Mouse (Mus musculus): ENCODE results near the gene Tsen54. TPM values are rescaled to one million over a fixed set of nuclear protein-coding genes. Genes with fewer than 3 reads are reported as not detected.

Tsen54 gene
- polyA plus RNA-seq, 1 experiment from 2014 or later: 18.2 TPM

DNA sequence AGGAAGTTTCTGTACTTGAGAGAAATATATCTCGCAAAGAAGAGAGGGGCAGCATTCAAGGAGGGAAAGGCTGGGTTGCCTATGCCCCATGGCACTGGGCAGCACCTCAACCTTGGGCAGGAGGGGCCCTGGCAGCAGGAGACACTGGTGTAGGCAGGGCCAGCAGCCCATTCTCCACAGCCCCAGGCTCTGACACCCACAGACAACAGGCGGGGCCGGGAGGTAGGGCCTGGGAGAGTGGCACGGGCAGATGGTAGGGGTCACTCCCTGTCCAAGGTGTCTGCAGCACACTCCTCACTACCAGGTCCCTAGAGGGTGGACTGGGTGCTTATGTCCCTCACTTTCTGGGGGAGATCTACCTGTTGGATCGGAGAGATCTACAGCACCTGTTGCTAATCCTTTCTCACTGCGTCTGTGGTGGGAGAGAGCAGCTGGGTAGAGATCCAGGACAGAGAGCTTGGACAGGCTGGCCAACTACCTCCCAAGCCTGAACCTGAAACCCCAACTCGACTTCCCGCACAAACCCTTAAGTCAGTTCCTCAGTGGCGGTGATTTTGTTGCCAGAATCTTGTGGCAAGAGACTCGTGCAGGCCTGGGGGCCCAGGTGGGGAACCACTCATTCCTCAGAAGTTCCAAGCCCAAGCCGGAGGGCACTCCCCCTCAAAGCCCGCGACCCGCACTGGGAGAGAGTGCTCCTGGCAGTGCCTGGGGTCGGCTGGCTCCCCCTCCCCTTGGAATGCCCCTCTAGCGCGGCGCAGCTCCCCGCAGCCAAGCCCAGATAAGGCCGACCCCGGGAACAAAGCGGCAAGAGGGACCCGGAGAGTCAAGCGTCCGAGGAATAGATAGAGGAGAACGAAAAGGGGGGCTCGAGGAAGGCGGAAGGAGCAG lies 1.7 kb upstream of the Tsen54 start:
- no peaks in the 10 kb centered on the region for H3K27me3 ChIP-seq (replicated peaks; ENCODE audit: insufficient read depth, low read length)
- H3K4me3 ChIP-seq (ENCODE audit: low read depth, low read length): peak overlapping the region; percentile 81
- DNase-seq (ENCODE audit: low spot score) (no peak), ATAC-seq (no peak)
- 4% methylated on average over 28 of the region's 28 CpGs for WGBS
- peak overlapping the region; percentile 95 for H3K4me2 ChIP-seq (replicated peaks; ENCODE audit: low read depth, low read length)
- TF ChIP-seq EP300 (IDR thresholded peaks at IDR 0.05): no peak
- peak overlapping the region; percentile 78 for H3K27ac ChIP-seq (ENCODE audit: low read length)
- H3K4me1 ChIP-seq (ENCODE audit: insufficient read depth, low read depth, low read length): peaks cover 35% of the 10 kb centered on the region; the same call in 1 of the 2 replicates
- no peaks in the 10 kb centered on the region for H3K36me3 ChIP-seq (ENCODE audit: insufficient read depth, low read length)
- peak overlapping the region; percentile 78 for H3K9ac ChIP-seq (replicated peaks; ENCODE audit: low read depth)
- no peaks in the 10 kb centered on the region for H3K9me3 ChIP-seq (ENCODE audit: low read length)

- H3K4me2 ChIP-seq (replicated peaks; ENCODE audit: low read depth, low read length): peak within 1 kb of the TSS; percentile 95
- ATAC-seq (peak; percentile 82), DNase-seq (ENCODE audit: low spot score) (peak; percentile 98)
- TF ChIP-seq CTCF (IDR thresholded peaks at IDR 0.05) (peak; percentile 99), EP300 (IDR thresholded peaks at IDR 0.05) (no peak)
- no peaks in the 10 kb centered on the region for H3K27me3 ChIP-seq (replicated peaks; ENCODE audit: insufficient read depth, low read length)
- H3K9ac ChIP-seq (replicated peaks; ENCODE audit: low read depth): peak within 1 kb of the TSS; percentile 78
- H3K4me3 ChIP-seq (ENCODE audit: low read depth, low read length): peak within 1 kb of the TSS; percentile 81
- no peaks in the 10 kb centered on the region for H3K9me3 ChIP-seq (ENCODE audit: low read length)
- under 1% methylated on average over 33 of the region's 44 CpGs for WGBS
- H3K36me3 ChIP-seq (ENCODE audit: insufficient read depth, low read length): no peaks in the 10 kb centered on the region
- peaks cover 27% of the 10 kb centered on the region; the same call in 1 of the 2 replicates for H3K4me1 ChIP-seq (ENCODE audit: insufficient read depth, low read depth, low read length)
- H3K27ac ChIP-seq (ENCODE audit: low read length): peak within 1 kb of the TSS; percentile 81
Measured at GRCm38 (mm10) chr11:115813507-115814296, 822 bp upstream of the Tsen54 start, which contains the start of gene Caskin2. Gene Caskin2, minus strand, starts transcription at chr11:115813639.

- DNase-seq (ENCODE audit: low spot score): no peak
- WGBS: 82% methylated on average over 5 of the region's 5 CpGs
- no peak for ATAC-seq
- Histone ChIP-seq H3K4me1 (ENCODE audit: insufficient read depth, low read depth, low read length) (peaks cover 14% of the 10 kb centered on the region; the same call in 1 of the 2 replicates), H3K9me3 (ENCODE audit: low read length) (no peaks in the 10 kb centered on the region), H3K36me3 (ENCODE audit: insufficient read depth, low read length) (peaks cover 11% of the 10 kb centered on the region; the same call in 1 of the 2 replicates), H3K27ac (ENCODE audit: low read length) (no peak overlapping the region), H3K4me2 (replicated peaks; ENCODE audit: low read depth, low read length) (no peak overlapping the region), H3K4me3 (ENCODE audit: low read depth, low read length) (no peak overlapping the region), H3K27me3 (replicated peaks; ENCODE audit: insufficient read depth, low read length) (no peaks in the 10 kb centered on the region), H3K9ac (replicated peaks; ENCODE audit: low read depth) (no peak overlapping the region)
- TF ChIP-seq EP300 (IDR thresholded peaks at IDR 0.05) (no peak), CTCF (IDR thresholded peaks at IDR 0.05) (peak; percentile 24)
Measured at GRCm38 (mm10) chr11:115817331-115817730, 2.8 kb downstream of the Tsen54 start.

- H3K4me3 ChIP-seq (ENCODE audit: low read depth, low read length): no peak overlapping the region
- H3K27ac ChIP-seq (ENCODE audit: low read length): no peak overlapping the region
- no peak overlapping the region for H3K4me2 ChIP-seq (replicated peaks; ENCODE audit: low read depth, low read length)
- H3K4me1 ChIP-seq (ENCODE audit: insufficient read depth, low read depth, low read length): peaks cover 4% of the 10 kb centered on the region; the same call in 1 of the 2 replicates
- no peak for DNase-seq (ENCODE audit: low spot score)
- peaks cover 11% of the 10 kb centered on the region; the same call in 1 of the 2 replicates for H3K36me3 ChIP-seq (ENCODE audit: insufficient read depth, low read length)
- TF ChIP-seq CTCF (IDR thresholded peaks at IDR 0.05) (no peak), EP300 (IDR thresholded peaks at IDR 0.05) (no peak)
- no peak overlapping the region for H3K9ac ChIP-seq (replicated peaks; ENCODE audit: low read depth)
- no peaks in the 10 kb centered on the region for H3K9me3 ChIP-seq (ENCODE audit: low read length)
- WGBS: 86% methylated on average over 16 of the region's 16 CpGs
- no peaks in the 10 kb centered on the region for H3K27me3 ChIP-seq (replicated peaks; ENCODE audit: insufficient read depth, low read length)
- no peak for ATAC-seq
Measured at GRCm38 (mm10) chr11:115819915-115820623, 5.5 kb downstream of the Tsen54 start.

DNA sequence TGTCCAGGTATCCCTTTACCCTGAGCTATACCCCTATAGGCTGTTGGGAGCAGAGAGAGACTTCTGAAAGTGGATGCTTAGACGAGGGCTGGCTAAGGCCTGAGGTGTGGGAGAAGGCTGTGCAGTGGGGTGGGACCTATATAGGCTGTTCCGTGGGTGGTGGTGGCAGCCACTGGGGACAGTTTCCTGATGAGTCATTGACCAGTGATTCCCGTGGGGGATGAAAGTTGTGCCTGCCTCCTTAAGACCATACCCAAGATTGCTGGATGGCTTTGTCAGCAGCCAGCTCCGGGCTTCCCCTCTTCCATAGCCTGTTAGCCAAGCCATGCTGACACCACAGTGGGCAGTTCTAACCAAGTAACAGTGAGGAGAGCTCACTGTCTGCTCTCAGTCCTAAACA lies 6.5 kb downstream of the Tsen54 start:
- no peaks in the 10 kb centered on the region for H3K4me1 ChIP-seq (ENCODE audit: insufficient read depth, low read depth, low read length)
- TF ChIP-seq EP300 (IDR thresholded peaks at IDR 0.05) (no peak), CTCF (IDR thresholded peaks at IDR 0.05) (no peak)
- no peak for ATAC-seq
- H3K9ac ChIP-seq (replicated peaks; ENCODE audit: low read depth): no peak overlapping the region
- no peak overlapping the region for H3K27ac ChIP-seq (ENCODE audit: low read length)
- 62% methylated on average over 4 of the region's 4 CpGs for WGBS
- no peak overlapping the region for H3K4me3 ChIP-seq (ENCODE audit: low read depth, low read length)
- H3K36me3 ChIP-seq (ENCODE audit: insufficient read depth, low read length): peaks cover 11% of the 10 kb centered on the region; the same call in 1 of the 2 replicates
- H3K4me2 ChIP-seq (replicated peaks; ENCODE audit: low read depth, low read length): no peak overlapping the region
- no peaks in the 10 kb centered on the region for H3K9me3 ChIP-seq (ENCODE audit: low read length)
- no peaks in the 10 kb centered on the region for H3K27me3 ChIP-seq (replicated peaks; ENCODE audit: insufficient read depth, low read length)
- no peak for DNase-seq (ENCODE audit: low spot score)

Data from lung, postnatal 0 days (tissue).